10 mouse cellular contexts compared by ENCODE assay signal in genomic region chr13:41341422-41341821, GRCm38 (mm10).
DNase-seq lines count a peak whose midpoint lies in the region; ATAC-seq and TF ChIP-seq lines count a peak whose summit lies in the region.
"Had no signal": no experiment of that assay in that cellular context is flagged by ENCODE, and none has a peak within 500 bp of the region (broad histone marks: within the 10 kb centered on the region; RNA-seq: fewer than 3 reads in every experiment).

No protein-coding gene starts in this region.

- H3K9me3 ChIP-seq in forebrain, embryonic 14.5 days (replicated peaks; ENCODE audit: control insufficient read depth, low read length) = no peaks in the 10 kb centered on the region
- H3K9me3 ChIP-seq in forebrain, embryonic 10.5 days = no peaks in the 10 kb centered on the region
- H3K9me3 ChIP-seq in liver, embryonic 16.5 days (replicated peaks; ENCODE audit: control insufficient read depth, low read length) = no peaks in the 10 kb centered on the region
- no peaks in the 10 kb centered on the region for H3K9me3 ChIP-seq in liver, embryonic 11.5 days (ENCODE audit: control insufficient read depth, low read length)
- no peaks in the 10 kb centered on the region for H3K9me3 ChIP-seq in kidney, embryonic 15.5 days (replicated peaks)
- H3K9me3 ChIP-seq: limb, embryonic 10.5 days had no signal

- peaks cover 14% of the 10 kb centered on the region for H3K4me1 ChIP-seq in forebrain, embryonic 14.5 days (ENCODE audit: control insufficient read depth, insufficient read depth, low read length)
- H3K4me1 ChIP-seq in forebrain, embryonic 10.5 days = peaks cover 35% of the 10 kb centered on the region
- H3K4me1 ChIP-seq in liver, embryonic 16.5 days (ENCODE audit: control insufficient read depth, low read depth, low read length) = peaks cover 9% of the 10 kb centered on the region
- no peaks in the 10 kb centered on the region; the same call in 1 of the 2 replicates for H3K4me1 ChIP-seq in liver, embryonic 11.5 days (replicated peaks; ENCODE audit: control insufficient read depth, insufficient read depth, low read length)
- peaks cover 65% of the 10 kb centered on the region for H3K4me1 ChIP-seq in kidney, embryonic 15.5 days

- peaks cover 11% of the 10 kb centered on the region for H3K36me3 ChIP-seq in forebrain, embryonic 14.5 days (ENCODE audit: control insufficient read depth, insufficient read depth, low read length)
- H3K36me3 ChIP-seq in forebrain, embryonic 10.5 days (replicated peaks) = peaks cover 76% of the 10 kb centered on the region
- H3K36me3 ChIP-seq in liver, embryonic 16.5 days (ENCODE audit: control insufficient read depth, insufficient read depth) = no peaks in the 10 kb centered on the region; the same call in 1 of the 2 replicates
- H3K36me3 ChIP-seq in liver, embryonic 11.5 days (ENCODE audit: control insufficient read depth, insufficient read depth, low read length) = no peaks in the 10 kb centered on the region
- peaks cover 20% of the 10 kb centered on the region for H3K36me3 ChIP-seq in kidney, embryonic 15.5 days

- no peak for ATAC-seq in forebrain, embryonic 14.5 days
- 0 out of 2 replicates have a peak, but pooled peaks have one; percentile 27 for ATAC-seq in liver, embryonic 16.5 days (ENCODE audit: low read depth)
- ATAC-seq in liver, embryonic 11.5 days (replicated peaks; ENCODE audit: low FRiP score) = no peak
- no peak for ATAC-seq in kidney, embryonic 15.5 days (replicated peaks; ENCODE audit: low FRiP score)
- no peak for ATAC-seq in activated CD4-positive, CD25-positive, alpha-beta regulatory T cell, adult 4 months

- DNase-seq in forebrain, embryonic 14.5 days (ENCODE audit: low spot score) = peak; percentile 43
- DNase-seq in forebrain, embryonic 10.5 days (ENCODE audit: extremely low spot score, low spot score) = no peak
- DNase-seq in liver, embryonic 11.5 days (ENCODE audit: low spot score) = no peak
- DNase-seq in brain, embryonic 14.5 days (ENCODE audit: low read depth) = peak; percentile 68
- no peak for DNase-seq in spleen, postnatal 10 days (ENCODE audit: low spot score in 2 of 2)
- DNase-seq: cerebellum, adult 11-12 months had no signal

- H3K27me3 ChIP-seq in forebrain, embryonic 14.5 days (replicated peaks; ENCODE audit: control insufficient read depth, insufficient read depth, low read length) = no peaks in the 10 kb centered on the region
- no peaks in the 10 kb centered on the region for H3K27me3 ChIP-seq in forebrain, embryonic 10.5 days (ENCODE audit: poor library complexity, severe bottlenecking)
- no peaks in the 10 kb centered on the region for H3K27me3 ChIP-seq in liver, embryonic 16.5 days (ENCODE audit: control insufficient read depth, insufficient read depth, low read depth, low read length)
- H3K27me3 ChIP-seq in liver, embryonic 11.5 days (replicated peaks; ENCODE audit: control insufficient read depth, insufficient read depth, low read length) = no peaks in the 10 kb centered on the region
- no peaks in the 10 kb centered on the region for H3K27me3 ChIP-seq in kidney, embryonic 15.5 days

- H3K9ac ChIP-seq in forebrain, embryonic 14.5 days (ENCODE audit: low read length) = no peak overlapping the region
- H3K9ac ChIP-seq in liver, embryonic 16.5 days (ENCODE audit: low read depth, low read length) = no peak overlapping the region
- H3K9ac ChIP-seq in liver, embryonic 11.5 days (ENCODE audit: low read depth, low read length) = no peak overlapping the region
- no peak overlapping the region for H3K9ac ChIP-seq in kidney, embryonic 15.5 days

- no peak overlapping the region for H3K4me2 ChIP-seq in forebrain, embryonic 14.5 days (ENCODE audit: low read length)
- no peak overlapping the region for H3K4me2 ChIP-seq in liver, embryonic 16.5 days (ENCODE audit: low read depth, low read length)
- H3K4me2 ChIP-seq in liver, embryonic 11.5 days = no peak overlapping the region
- H3K4me2 ChIP-seq in kidney, embryonic 15.5 days = no peak overlapping the region

- no peak overlapping the region for H3K27ac ChIP-seq in forebrain, embryonic 14.5 days (ENCODE audit: low read depth, low read length)
- H3K27ac ChIP-seq in forebrain, embryonic 10.5 days = no peak overlapping the region
- H3K27ac ChIP-seq in liver, embryonic 16.5 days (ENCODE audit: low read length) = no peak overlapping the region
- no peak overlapping the region for H3K27ac ChIP-seq in liver, embryonic 11.5 days (ENCODE audit: low read depth, low read length)
- H3K27ac ChIP-seq in kidney, embryonic 15.5 days = 0 out of 2 replicates have a peak overlapping the region, but pooled peaks have one; percentile 15
- H3K27ac ChIP-seq: limb, embryonic 10.5 days had no signal

- no peak for TF ChIP-seq POLR2A in brain, embryonic 14.5 days (IDR thresholded peaks at IDR 0.05; ENCODE audit: borderline replicate concordance, extremely low read depth, insufficient read depth, insufficient read length, poor library complexity, severe bottlenecking)

- 56% methylated on average over 9 of the region's 9 CpGs for WGBS in forebrain, embryonic 14.5 days
- 87% methylated on average over 9 of the region's 9 CpGs for WGBS in forebrain, embryonic 10.5 days
- WGBS in liver, embryonic 16.5 days (ENCODE audit: insufficient replicate concordance) = 57% methylated on average over 9 of the region's 9 CpGs
- 78% methylated on average over 9 of the region's 9 CpGs for WGBS in liver, embryonic 11.5 days
- 75% methylated on average over 9 of the region's 9 CpGs for WGBS in kidney, embryonic 15.5 days

- H3K4me3 ChIP-seq in forebrain, embryonic 14.5 days (ENCODE audit: low read depth, low read length) = no peak overlapping the region
- H3K4me3 ChIP-seq in forebrain, embryonic 10.5 days = no peak overlapping the region
- H3K4me3 ChIP-seq in liver, embryonic 16.5 days (ENCODE audit: low read depth, low read length) = no peak overlapping the region
- H3K4me3 ChIP-seq in liver, embryonic 11.5 days (ENCODE audit: low read depth, low read length) = no peak overlapping the region
- H3K4me3 ChIP-seq in kidney, embryonic 15.5 days (replicated peaks) = no peak overlapping the region
- H3K4me3 ChIP-seq: limb, embryonic 10.5 days had no signal

- TF ChIP-seq CTCF in brain, embryonic 14.5 days (IDR thresholded peaks at IDR 0.05; ENCODE audit: borderline replicate concordance, extremely low read depth, insufficient read depth, insufficient read length) = no peak

Comparison
In these comparisons a context has a peak if more than half of its experiments do, and no peak if none do; other contexts are left out.
1. DNase-seq: peak in forebrain, embryonic 14.5 days (single experiment) and brain, embryonic 14.5 days (single experiment); none in forebrain, embryonic 10.5 days (single experiment), liver, embryonic 11.5 days (single experiment) and spleen, postnatal 10 days (0 of 2).